Mouse (Mus musculus) left cerebral cortex, postnatal 36 days (tissue): ENCODE measurements around the gene 4930579F01Rik. TPM values are rescaled to one million over a fixed set of nuclear protein-coding genes. Genes with fewer than 3 reads are reported as not detected.

Experiments
- DNase-seq, 2 experiments: peaks; one replicate each; pipeline ENCODE4 v3.0.0; 2021 to 2022; ENCODE audit warnings: low spot score in 2 of 2, mixed read lengths in 1 of 2
- intact Hi-C: fragments of 180-260 bp; cut with DNase I; formaldehyde crosslinking; loops from one replicate; pipeline ENCODE4 v1.15.1; 2025
- total RNA-seq, 2 experiments: library from RNA; stranded (reverse); gene quantifications; 2 replicates each; pipeline ENCODE4 v1.2.3; 2021

Gene 4930579F01Rik
- not detected for total RNA-seq

- intact Hi-C loops, result no loop called here
- DNase-seq, result no peak
These were observed at the start of gene 4930579F01Rik for GRCm38 (mm10) chr3:138193683-138194302. 4930579F01Rik (minus strand) TSS chr3:138193825.

- intact Hi-C loops, result no loop called here
These were observed 49.3 kb upstream of the 4930579F01Rik start for GRCm38 (mm10) chr3:138242933-138243332.

GRCm38 (mm10) chr3:138242021-138242726 is 48.5 kb upstream of the 4930579F01Rik start:
- intact Hi-C loops, result no loop called here
- no peak for DNase-seq

More at GRCm38 (mm10) chr3:138242933-138243332, 49.3 kb upstream of the 4930579F01Rik start:
- DNase-seq, result no peak

- intact Hi-C loops, result no loop called here
- no peak for DNase-seq
These were observed 47.7 kb upstream of the 4930579F01Rik start for GRCm38 (mm10) chr3:138241371-138241770.

GRCm38 (mm10) chr3:138240942-138241341 is 47.3 kb upstream of the 4930579F01Rik start:
- DNase-seq, result no peak
- intact Hi-C loops, result no loop called here

- intact Hi-C loops, result no loop called here
- DNase-seq, result no peak
These were observed 46.8 kb upstream of the 4930579F01Rik start for GRCm38 (mm10) chr3:138240411-138240810.

- intact Hi-C loops, result no loop called here
- DNase-seq, result no peak
These were observed 45.8 kb upstream of the 4930579F01Rik start for GRCm38 (mm10) chr3:138239461-138239860.

- intact Hi-C loops, result no loop called here
These were observed 44.4 kb upstream of the 4930579F01Rik start for GRCm38 (mm10) chr3:138238046-138238445.

GRCm38 (mm10) chr3:138236546-138237163 is 43.0 kb upstream of the 4930579F01Rik start:
- intact Hi-C loops, result no loop called here
- DNase-seq, result no peak

More at GRCm38 (mm10) chr3:138238046-138238445, 44.4 kb upstream of the 4930579F01Rik start:
- no peak for DNase-seq

GRCm38 (mm10) chr3:138231531-138231930 is 37.9 kb upstream of the 4930579F01Rik start:
- intact Hi-C loops, result no loop called here
- no peak for DNase-seq

GRCm38 (mm10) chr3:138230266-138230665 is 36.6 kb upstream of the 4930579F01Rik start:
- intact Hi-C loops, result no loop called here
- no peak for DNase-seq

GRCm38 (mm10) chr3:138229448-138229847 is 35.8 kb upstream of the 4930579F01Rik start:
- DNase-seq, result no peak
- intact Hi-C loops, result loop anchor here (10.0 kb wide), 1 partner anchor 175 kb away; no protein-coding TSS in a partner anchor

GRCm38 (mm10) chr3:138227782-138228181 is 34.2 kb upstream of the 4930579F01Rik start:
- no peak for DNase-seq
- intact Hi-C loops, result loop anchor here (10.0 kb wide), 1 partner anchor 177 kb away; no protein-coding TSS in a partner anchor

- DNase-seq, result no peak
These were observed 33.5 kb upstream of the 4930579F01Rik start for GRCm38 (mm10) chr3:138227082-138227481.

GRCm38 (mm10) chr3:138226476-138226875 is 32.9 kb upstream of the 4930579F01Rik start:
- intact Hi-C loops, result loop anchor here (10.0 kb wide), 1 partner anchor 178 kb away; no protein-coding TSS in a partner anchor
- no peak for DNase-seq

More at GRCm38 (mm10) chr3:138227082-138227481, 33.5 kb upstream of the 4930579F01Rik start:
- intact Hi-C loops, result loop anchor here (10.0 kb wide), 1 partner anchor 178 kb away; no protein-coding TSS in a partner anchor

- no peak for DNase-seq
- intact Hi-C loops, result loop anchor here (10.0 kb wide), 1 partner anchor 179 kb away; no protein-coding TSS in a partner anchor
These were observed 32.2 kb upstream of the 4930579F01Rik start for GRCm38 (mm10) chr3:138225853-138226252.

GRCm38 (mm10) chr3:138225331-138225730 is 31.7 kb upstream of the 4930579F01Rik start:
- intact Hi-C loops, result loop anchor here (10.0 kb wide), 1 partner anchor 179 kb away; no protein-coding TSS in a partner anchor
- DNase-seq, result no peak

- intact Hi-C loops, result loop anchor here (10.0 kb wide), 1 partner anchor 180 kb away; no protein-coding TSS in a partner anchor
- no peak for DNase-seq
These were observed 30.8 kb upstream of the 4930579F01Rik start for GRCm38 (mm10) chr3:138224363-138224954.

GRCm38 (mm10) chr3:138222952-138223351 is 29.3 kb upstream of the 4930579F01Rik start:
- peak in 1 of 2 experiments; percentile 18 for DNase-seq
- intact Hi-C loops, result loop anchor here (10.0 kb wide), 1 partner anchor 182 kb away; no protein-coding TSS in a partner anchor
